Mouse (Mus musculus) heart, adult 9 months (tissue): ENCODE results near the gene Ptprd.

Experiments
- DNase-seq, 2 experiments: peaks; one replicate each; pipeline ENCODE4 v3.0.0; 2022; ENCODE audit warnings: low spot score in 2 of 2

Ptprd gene

GRCm38 (mm10) chr4:77248918-77249317 is 962.8 kb downstream of the Ptprd start:
- no peak for DNase-seq

GRCm38 (mm10) chr4:77241852-77242455 is 969.8 kb downstream of the Ptprd start:
- no peak for DNase-seq

DNA sequence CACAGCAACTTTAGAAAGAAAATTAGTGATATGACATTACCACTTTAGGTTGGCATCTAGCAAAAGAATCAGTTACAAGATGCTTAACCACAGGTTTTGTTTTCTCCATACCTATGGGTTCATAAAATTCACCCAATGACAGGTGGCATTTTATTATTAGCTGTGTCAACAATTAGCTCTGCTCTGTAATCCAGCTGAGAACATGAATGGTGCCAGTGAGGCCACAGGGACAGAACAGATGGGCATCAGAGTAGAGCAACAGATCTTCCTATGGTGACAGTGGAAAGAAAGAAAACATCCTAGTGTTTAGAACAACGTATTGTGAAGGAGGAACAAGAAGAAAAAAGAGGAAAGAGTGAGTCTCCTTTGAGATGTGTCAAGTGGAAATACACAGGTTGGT is 973.6 kb downstream of the Ptprd start:
- no peak for DNase-seq

DNA sequence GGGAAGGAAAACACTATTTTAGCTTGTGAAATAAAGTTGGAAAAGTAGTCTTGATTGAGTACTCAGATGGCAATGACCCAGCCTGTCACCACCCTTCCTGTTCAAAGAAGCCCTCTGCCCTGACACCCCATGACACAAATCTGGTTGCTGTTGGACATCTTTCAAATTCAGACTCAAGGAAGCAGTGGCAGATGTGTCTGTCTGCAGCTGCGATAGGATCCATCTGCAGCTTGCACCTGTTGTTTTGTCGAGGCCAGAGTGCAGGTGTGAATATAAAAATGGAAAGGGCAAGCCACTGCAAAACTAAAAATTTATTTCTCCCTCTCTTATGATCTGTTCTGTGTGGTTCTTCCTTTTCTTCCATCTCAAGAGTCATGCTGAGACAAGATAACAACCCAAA is 978.5 kb downstream of the Ptprd start:
- no peak for DNase-seq

DNA sequence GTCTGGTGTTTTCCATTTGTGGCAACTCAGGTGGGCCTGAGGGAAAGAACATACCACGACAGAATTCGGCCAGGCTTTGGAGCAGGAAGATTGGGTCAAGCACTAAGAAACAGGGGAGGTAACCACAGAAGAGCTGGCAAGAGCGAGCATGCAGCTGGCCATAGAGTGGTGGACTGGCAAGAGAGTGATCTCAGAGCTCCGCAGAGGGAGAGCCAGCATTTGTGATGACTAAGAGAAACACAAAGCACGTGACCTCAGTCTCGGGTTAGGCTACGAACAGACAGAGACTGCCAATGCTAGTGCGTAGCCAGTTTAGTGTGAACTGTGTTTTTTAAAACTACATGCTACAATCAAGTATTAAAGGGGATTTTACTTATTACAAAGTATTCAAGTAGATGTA is 1042.9 kb downstream of the Ptprd start:
- DNase-seq: no peak

DNA sequence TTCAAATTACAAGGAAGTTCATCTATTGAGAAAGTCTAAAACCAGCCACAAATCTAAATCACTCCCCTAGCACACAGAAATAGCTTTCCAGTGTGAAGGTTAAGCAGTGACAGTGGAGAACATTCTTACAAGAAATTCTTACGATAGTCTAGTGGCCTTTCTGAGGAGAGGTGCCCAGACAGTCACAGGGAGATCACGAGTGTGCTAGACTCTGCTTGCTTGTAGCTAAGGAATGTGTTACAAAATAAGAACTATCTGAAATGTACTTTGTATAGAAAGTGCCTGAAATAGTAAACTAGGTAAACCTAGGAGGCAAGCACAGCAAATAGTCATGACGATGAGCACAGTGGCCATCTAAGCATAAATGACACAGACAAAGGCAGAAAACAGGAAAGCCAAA is 1054.2 kb downstream of the Ptprd start:
- no peak for DNase-seq

DNA sequence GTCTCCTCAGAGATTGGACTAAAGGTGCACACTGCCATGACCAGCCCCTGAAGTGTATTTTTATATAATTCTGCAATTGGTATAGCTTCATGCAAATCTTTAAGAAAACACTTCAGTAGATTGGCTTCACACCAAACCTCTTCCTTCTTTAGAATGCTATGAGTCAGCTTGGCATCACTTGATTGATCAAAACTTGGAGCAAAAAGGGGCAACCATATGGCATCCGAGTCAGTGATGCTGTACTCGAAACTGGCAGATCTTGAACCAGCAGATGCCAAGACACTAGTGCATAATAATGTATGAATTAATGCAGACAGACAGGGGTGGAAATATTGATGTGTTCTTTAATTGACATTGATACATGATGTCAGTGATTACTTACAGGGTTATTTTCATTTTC is 1056.2 kb downstream of the Ptprd start:
- no peak for DNase-seq

DNA sequence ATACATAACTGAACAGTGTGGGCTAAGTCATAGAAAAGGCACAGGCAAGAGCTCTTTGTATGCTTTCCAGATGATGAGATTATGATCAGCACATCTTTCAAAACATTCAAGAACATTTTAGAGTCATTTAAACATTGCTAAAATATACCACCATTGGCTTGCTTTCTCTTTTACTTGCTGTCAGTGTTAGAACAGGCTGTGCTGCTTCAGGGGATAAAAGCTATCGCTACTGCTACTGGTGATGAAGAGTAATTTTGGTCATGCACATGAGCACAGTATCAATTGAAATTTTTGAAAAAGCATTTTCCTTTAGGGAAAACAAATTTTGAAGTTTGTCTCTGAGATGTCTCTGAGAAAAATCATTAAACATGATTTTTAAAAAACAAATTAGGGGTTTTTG is 1056.7 kb downstream of the Ptprd start:
- DNase-seq: no peak

- no peak for DNase-seq
These were observed 1086.9 kb downstream of the Ptprd start for GRCm38 (mm10) chr4:77124852-77125251.

DNA sequence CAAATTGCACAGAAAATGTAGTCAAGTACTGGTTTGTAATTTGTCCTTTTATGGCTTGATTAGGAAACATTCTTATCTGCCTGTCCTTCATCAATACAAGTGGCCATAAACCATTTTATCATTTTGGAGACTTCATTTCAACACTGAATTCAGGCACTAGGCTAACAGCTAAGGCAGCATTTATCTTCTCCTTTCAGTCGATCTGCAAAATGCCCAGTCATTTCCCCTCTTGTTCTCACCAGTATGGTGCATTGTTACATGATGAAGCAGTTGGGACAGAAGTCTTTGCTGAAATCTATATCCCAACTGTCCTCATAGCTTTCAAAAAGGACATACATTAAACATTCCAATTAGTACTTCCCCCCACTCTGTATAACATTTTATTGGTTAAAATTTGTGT is 1100.9 kb downstream of the Ptprd start:
- DNase-seq: no peak

- DNase-seq: no peak
These were observed 1104.5 kb downstream of the Ptprd start for GRCm38 (mm10) chr4:77107291-77107690.

DNA sequence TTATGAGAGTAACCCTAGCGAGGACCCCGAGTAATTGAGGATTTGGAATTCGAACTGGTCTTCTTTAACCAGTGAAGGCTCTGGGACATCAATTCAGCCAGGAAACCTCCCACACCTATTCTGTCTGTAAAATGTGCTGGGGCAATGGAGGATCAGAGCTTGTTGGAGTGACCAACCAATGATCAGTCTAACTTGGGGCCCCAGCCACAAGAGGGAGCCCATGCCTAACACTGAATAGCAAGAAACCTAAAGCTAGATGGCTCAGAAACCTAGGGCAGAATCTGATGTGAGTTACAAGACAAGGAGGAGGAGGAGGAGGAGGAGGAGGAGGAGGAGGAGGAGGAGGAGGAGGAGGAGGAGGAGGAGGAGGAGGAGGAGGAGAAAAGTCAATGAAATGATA is 1128.6 kb downstream of the Ptprd start:
- DNase-seq: no peak

DNA sequence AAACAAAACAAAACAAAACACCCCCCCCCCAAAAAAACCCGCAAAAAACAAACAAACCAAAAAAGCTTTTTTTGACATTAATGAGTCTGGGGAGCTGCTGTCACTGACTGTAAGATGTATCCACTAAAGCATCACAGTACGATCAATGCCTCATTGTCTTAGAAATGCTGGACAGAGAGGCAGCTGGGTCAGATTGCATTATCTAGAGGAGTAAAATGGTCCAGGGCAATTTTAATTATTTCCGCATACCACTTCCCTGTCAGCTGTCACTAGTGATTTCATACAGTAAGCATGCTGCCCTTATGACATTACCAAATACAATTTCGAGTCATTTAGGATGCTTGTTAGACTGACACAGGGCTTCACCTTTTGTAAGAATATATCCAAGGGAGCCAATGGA is 1134.2 kb downstream of the Ptprd start:
- no peak for DNase-seq

- DNase-seq: no peak
These were observed 1161.1 kb downstream of the Ptprd start for GRCm38 (mm10) chr4:77050536-77051207.

GRCm38 (mm10) chr4:77004483-77004882 is 1207.3 kb downstream of the Ptprd start:
- no peak for DNase-seq

- no peak for DNase-seq
These were observed 1215.6 kb downstream of the Ptprd start for GRCm38 (mm10) chr4:76996172-76996571.

DNA sequence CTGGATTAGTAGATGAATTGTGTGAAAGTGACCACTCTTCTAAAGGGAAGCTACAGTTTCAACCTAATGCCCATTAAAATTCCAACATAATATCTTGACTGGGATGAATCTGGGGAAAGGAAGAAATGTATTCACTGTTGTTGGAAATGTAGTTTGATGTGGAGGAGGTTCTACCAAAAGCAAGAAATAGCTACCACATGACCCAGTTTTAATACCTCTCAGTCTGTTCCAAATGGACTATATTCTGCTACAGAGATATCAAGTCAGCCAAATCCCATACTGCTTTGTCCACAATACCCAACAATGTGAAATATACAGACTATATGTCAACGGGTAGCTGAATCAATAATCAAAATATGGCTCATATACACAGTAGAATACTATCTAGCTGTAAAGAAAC is 1221.8 kb downstream of the Ptprd start:
- no peak for DNase-seq

DNA sequence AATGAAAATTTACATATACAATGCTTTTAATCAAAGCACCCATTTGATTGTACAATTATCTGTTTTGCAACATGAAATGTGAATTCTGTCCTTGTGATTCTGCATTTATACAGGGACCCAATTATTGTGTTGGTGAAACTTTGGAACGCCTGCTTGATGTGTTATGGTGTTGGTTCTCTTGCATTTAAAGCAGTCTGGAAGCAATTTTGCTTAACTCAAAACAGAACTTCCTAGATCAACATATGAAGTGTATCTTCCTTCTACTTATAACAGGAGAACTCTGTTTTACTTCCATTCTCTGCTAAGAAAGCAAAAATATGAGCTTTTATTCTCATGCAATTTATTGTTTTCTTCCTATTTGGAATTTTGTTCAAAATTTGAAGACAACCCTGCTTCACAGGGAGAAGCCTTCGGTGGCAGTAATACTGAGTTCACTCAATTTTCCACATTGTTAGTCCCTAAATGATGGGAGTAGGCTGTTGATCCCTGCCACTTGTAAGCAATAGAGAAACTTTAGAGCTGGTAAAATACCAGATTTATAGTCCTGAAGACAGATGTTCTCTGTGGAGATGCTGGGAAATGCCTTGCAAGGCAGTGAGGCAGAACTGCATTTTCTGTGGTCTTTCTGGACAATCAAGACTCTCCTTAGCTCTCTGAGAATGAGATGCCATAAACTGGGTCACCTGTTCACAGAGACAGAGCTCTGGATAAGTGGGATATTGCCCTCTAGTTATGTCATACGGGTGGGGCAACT is 1234.5 kb downstream of the Ptprd start:
- DNase-seq: no peak

DNA sequence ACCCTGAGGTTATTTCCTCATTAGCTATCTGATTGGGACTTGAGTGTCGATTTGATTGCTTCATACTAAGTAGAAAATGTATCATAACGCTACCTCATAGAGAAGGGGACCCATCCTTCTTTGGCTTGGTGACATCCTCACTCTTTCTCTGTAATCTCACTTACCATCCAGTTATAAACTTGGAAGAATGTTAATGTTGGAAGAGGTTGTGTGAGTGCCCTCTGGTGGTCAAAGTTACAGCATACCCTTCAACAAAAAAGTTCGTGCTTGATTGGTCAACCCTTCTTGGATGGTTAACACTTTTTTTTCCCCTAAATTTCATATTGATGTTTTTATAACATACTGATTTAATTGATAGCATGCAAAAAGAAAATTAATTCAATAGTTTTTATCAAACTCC is 1263.5 kb downstream of the Ptprd start:
- DNase-seq: no peak

DNA sequence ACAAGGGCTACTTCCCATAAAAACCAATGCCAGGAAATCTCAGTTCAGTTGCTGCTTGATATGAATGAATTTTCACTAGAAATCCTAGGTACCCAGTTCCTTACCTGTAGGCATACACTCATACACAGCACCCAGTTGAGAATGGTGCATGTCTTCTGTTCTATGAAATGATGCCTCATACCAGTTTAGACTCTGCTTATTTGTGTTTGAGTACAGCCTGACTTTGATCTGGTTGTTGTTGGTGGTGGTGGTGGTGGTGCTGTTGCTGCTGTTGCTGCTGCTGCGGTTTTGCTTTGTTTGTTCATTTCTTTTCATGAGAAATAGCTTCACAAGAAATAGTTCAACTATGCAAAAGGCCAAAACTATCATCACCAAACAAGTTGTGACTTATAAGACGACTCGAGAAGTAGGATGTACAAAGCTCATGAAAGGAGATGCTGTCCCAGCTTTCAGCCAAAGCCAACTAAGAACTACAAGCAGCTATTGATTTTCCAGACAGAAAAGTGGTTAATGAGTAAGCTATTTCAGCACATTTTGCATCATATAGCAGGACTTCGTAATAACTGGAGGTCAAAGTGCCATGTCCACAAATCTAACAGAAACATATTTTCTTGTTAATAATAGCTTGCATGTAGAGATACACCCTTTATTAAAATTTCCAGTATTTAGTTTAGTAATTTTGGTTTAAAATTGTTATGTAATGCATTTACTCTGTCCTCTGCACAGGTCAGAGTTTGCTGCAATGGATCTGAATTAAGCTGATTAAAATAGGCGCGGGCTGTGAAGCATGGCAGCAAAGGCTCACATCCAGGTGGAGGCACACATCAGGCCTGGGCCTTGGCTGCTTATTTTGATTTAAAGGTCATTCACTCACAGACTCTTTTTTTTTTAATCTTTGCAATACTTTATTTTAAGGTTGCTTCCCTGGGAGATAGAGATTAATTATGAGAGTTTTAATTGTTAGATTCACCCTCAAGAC is 1270.1 kb downstream of the Ptprd start:
- DNase-seq: no peak

DNA sequence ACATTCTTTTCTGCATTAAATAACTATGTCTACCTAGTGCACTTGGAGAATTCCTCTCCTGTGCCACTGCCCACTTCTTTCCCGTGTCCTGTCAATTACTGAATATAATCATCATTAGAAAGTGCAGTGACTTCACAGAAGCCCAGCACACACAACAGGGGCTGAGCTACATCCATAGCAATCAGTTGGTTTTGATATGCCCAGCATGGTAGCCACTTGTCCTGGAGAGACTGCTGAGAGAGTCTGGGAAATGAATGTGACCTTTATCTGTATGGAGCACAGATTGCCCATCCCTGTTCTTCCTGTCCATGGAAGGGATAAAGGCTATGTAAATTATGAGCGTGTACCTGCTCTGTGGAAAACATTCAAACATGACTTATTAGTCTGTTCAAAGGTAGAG is 1280.2 kb downstream of the Ptprd start:
- no peak for DNase-seq

DNA sequence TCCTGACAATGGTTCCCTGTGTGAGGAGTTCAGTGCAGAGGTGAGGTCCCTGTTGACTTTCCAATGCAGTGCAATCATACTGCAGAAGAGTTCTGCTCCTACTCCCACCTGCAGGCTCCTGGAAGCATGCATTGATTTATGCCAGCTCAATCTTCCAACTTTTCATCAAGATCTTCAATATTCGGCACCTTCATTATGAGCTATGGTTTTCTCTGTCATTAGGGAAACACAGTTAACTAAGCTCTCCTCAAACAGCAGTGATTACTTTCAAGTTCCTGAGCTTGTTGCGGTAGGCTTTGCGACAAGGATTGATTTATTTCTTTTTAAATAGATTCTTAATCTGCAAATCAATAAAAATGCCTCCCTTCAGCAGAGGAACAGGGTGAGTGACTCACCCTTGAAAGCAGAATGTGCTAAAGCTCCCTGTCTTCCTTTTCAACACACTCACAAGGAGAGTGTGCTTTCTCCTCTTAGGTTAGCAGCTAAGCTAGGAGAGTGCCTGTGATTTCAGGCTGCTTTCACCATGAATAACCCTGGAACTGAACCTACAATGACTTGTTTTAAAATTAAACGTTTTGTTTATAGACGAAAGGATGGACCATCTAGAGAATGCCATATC is 1298.1 kb downstream of the Ptprd start:
- no peak for DNase-seq
